Mouse (Mus musculus): Measurements from ENCODE around the gene Gucd1. TPM values are rescaled to one million over a fixed set of nuclear protein-coding genes. Genes with fewer than 3 reads are reported as not detected.
"Not testable (repeated sequence)": the region's sequence is repeated elsewhere in the genome, so short reads cannot be mapped to it uniquely, and the experiment has no call there.

Gene Gucd1
- total RNA-seq, 1 experiment: 11.5 TPM

DNA sequence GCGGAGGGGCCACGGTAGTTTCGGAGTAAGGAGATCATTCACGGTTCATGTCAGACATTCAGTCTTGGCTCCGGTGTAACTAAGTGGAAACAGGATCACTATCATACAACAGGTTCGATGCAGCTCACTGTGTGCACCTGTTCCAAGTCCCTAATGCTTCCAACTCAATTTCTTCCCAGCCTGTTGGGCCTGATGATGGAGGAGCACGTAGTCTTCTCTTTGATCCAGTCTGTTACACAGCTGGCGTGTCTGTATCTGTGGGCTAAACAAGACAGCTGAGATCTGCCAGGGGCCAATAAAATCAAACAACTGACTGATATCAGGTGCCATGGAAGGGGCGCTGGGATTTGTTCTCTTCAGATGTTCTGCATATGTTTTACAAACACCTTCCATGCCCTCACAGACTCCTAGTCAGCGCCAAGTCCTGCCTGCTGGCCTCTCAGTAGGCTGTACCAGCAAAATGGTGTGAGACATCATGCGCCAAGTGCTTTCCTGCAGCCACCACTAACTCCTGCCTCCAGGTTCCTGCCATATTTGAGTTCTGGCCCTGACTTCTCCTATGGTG is 34.8 kb downstream of the Gucd1 start:
- no peaks in the 10 kb centered on the region for H3K9me3 ChIP-seq (ENCODE audit: control insufficient read depth, insufficient read depth, low read depth, low read length)
- no peak overlapping the region for H3K27ac ChIP-seq (ENCODE audit: insufficient read depth, low read depth, low read length, poor library complexity, severe bottlenecking)
- no peaks in the 10 kb centered on the region for H3K36me3 ChIP-seq (ENCODE audit: control insufficient read depth, insufficient read depth, low read length, poor library complexity, severe bottlenecking)
- no peak for DNase-seq (ENCODE audit: low read depth, low spot score)
- TF ChIP-seq HCFC1 (IDR thresholded peaks at IDR 0.05; ENCODE audit: borderline replicate concordance, insufficient read depth, low read length): no peak
- no peak for TF ChIP-seq MAFK (IDR thresholded peaks at IDR 0.05; ENCODE audit: insufficient read depth, low read depth, low read length)
- TF ChIP-seq ZNF384 (IDR thresholded peaks at IDR 0.05; ENCODE audit: low read depth, low read length): no peak
- no peak for TF ChIP-seq CHD2 (IDR thresholded peaks at IDR 0.05; ENCODE audit: low read depth, low read length)
- no peak for TF ChIP-seq ZC3H11A (IDR thresholded peaks at IDR 0.05; ENCODE audit: borderline replicate concordance, low read depth, low read length)
- no peaks in the 10 kb centered on the region for H3K4me1 ChIP-seq (ENCODE audit: control insufficient read depth in 2 of 2, insufficient read depth in 2 of 2, low read length in 2 of 2, poor library complexity in 1 of 2)
- in situ Hi-C loops (cut with MboI; ENCODE audit: low sequenced_read_pairs in 2 of 2, unreplicated experiment in 2 of 2): no loop called here
- H3K9ac ChIP-seq (ENCODE audit: insufficient read depth, low read depth, low read length, poor library complexity, severe bottlenecking): no peak overlapping the region
- no peak overlapping the region for H3K4me3 ChIP-seq (ENCODE audit: insufficient read depth in 1 of 2, low read depth in 1 of 2, low read length in 2 of 2, poor library complexity in 1 of 2, severe bottlenecking in 1 of 2)

DNA sequence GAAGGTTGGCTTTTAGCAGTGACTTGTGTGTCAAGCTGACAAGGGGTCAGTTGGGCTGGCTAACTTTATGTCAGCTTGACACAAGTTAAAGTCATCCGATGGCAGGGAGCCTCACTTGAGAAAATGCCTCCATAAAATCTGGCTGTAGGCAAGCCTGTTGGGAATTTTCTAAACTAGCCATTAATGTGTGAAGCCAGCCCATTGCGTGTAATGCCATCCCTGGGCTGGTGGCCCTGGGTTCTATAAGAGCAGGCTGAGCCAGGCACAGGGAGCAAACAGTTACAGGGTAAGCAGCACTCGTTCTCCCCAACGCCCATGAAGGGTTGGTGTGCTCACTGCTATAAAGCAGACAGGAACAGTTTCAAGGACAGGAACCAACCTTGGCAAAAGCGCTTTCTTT is 35.5 kb downstream of the Gucd1 start:
- no peak for TF ChIP-seq MAFK (IDR thresholded peaks at IDR 0.05; ENCODE audit: insufficient read depth, low read depth, low read length)
- TF ChIP-seq HCFC1 (IDR thresholded peaks at IDR 0.05; ENCODE audit: borderline replicate concordance, insufficient read depth, low read length): no peak
- no peak for TF ChIP-seq ZNF384 (IDR thresholded peaks at IDR 0.05; ENCODE audit: low read depth, low read length)
- TF ChIP-seq ZC3H11A (IDR thresholded peaks at IDR 0.05; ENCODE audit: borderline replicate concordance, low read depth, low read length): no peak
- TF ChIP-seq CHD2 (IDR thresholded peaks at IDR 0.05; ENCODE audit: low read depth, low read length): no peak
- Histone ChIP-seq H3K9me3 (ENCODE audit: control insufficient read depth, insufficient read depth, low read depth, low read length) (no peaks in the 10 kb centered on the region), H3K4me1 (ENCODE audit: control insufficient read depth in 2 of 2, insufficient read depth in 2 of 2, low read length in 2 of 2, poor library complexity in 1 of 2) (no peaks in the 10 kb centered on the region), H3K36me3 (ENCODE audit: control insufficient read depth, insufficient read depth, low read length, poor library complexity, severe bottlenecking) (no peaks in the 10 kb centered on the region), H3K27ac (ENCODE audit: insufficient read depth, low read depth, low read length, poor library complexity, severe bottlenecking) (no peak overlapping the region), H3K4me3 (ENCODE audit: insufficient read depth in 1 of 2, low read depth in 1 of 2, low read length in 2 of 2, poor library complexity in 1 of 2, severe bottlenecking in 1 of 2) (no peak overlapping the region), H3K9ac (ENCODE audit: insufficient read depth, low read depth, low read length, poor library complexity, severe bottlenecking) (no peak overlapping the region)
- in situ Hi-C loops (cut with MboI; ENCODE audit: low sequenced_read_pairs in 2 of 2, unreplicated experiment in 2 of 2): no loop called here
- no peak for DNase-seq (ENCODE audit: low read depth, low spot score)

DNA sequence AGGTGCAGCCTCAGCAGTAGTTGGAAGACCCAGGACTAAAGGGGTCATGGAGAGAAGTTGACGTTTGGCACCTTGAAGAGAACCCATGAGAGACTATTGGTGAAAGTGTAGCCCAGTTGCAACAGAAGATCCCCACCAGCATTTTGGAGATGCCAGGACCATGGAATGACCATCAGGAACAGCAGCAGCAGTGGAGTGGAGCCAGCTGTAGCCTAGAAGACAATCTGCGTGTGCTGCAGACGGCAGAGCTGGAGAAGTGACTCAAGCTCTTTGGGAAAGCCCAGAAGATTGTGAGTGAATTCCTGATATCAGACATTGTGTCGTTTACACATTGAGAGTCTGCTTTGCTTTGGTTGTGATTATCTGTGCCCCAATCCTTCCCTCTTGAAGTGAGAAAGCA is 36.1 kb downstream of the Gucd1 start:
- no peak overlapping the region for H3K27ac ChIP-seq (ENCODE audit: insufficient read depth, low read depth, low read length, poor library complexity, severe bottlenecking)
- TF ChIP-seq ZC3H11A (IDR thresholded peaks at IDR 0.05; ENCODE audit: borderline replicate concordance, low read depth, low read length): no peak
- no peak for TF ChIP-seq MAFK (IDR thresholded peaks at IDR 0.05; ENCODE audit: insufficient read depth, low read depth, low read length)
- TF ChIP-seq CHD2 (IDR thresholded peaks at IDR 0.05; ENCODE audit: low read depth, low read length): no peak
- TF ChIP-seq HCFC1 (IDR thresholded peaks at IDR 0.05; ENCODE audit: borderline replicate concordance, insufficient read depth, low read length): no peak
- TF ChIP-seq ZNF384 (IDR thresholded peaks at IDR 0.05; ENCODE audit: low read depth, low read length): no peak
- H3K36me3 ChIP-seq (ENCODE audit: control insufficient read depth, insufficient read depth, low read length, poor library complexity, severe bottlenecking): no peaks in the 10 kb centered on the region
- H3K4me3 ChIP-seq (ENCODE audit: insufficient read depth in 1 of 2, low read depth in 1 of 2, low read length in 2 of 2, poor library complexity in 1 of 2, severe bottlenecking in 1 of 2): no peak overlapping the region
- H3K4me1 ChIP-seq (ENCODE audit: control insufficient read depth in 2 of 2, insufficient read depth in 2 of 2, low read length in 2 of 2, poor library complexity in 1 of 2): no peaks in the 10 kb centered on the region
- no peak overlapping the region for H3K9ac ChIP-seq (ENCODE audit: insufficient read depth, low read depth, low read length, poor library complexity, severe bottlenecking)
- no peaks in the 10 kb centered on the region for H3K9me3 ChIP-seq (ENCODE audit: control insufficient read depth, insufficient read depth, low read depth, low read length)
- no peak for DNase-seq (ENCODE audit: low read depth, low spot score)
- in situ Hi-C loops (cut with MboI; ENCODE audit: low sequenced_read_pairs in 2 of 2, unreplicated experiment in 2 of 2): no loop called here

DNA sequence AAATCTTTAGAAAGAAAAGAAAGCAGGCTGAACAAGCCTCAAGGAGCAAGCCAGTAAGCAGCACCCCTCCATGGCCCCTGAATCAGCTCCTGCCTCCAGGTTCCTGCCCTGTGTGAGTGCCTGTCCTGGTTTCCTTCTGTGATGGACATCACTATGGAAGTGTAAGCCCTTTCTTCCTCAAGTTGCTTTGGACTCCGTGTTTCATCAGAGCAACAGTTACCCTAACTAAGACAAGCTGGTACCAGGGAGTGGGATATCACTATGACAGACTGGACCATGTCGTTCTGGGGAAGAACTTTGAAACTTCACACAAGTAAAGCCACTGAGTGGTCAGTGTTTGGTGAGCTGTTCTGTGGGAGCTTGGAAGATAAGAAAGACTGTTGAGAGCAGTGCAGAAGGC is 37.8 kb downstream of the Gucd1 start:
- H3K4me1 ChIP-seq (ENCODE audit: control insufficient read depth in 2 of 2, insufficient read depth in 2 of 2, low read length in 2 of 2, poor library complexity in 1 of 2): no peaks in the 10 kb centered on the region
- no peak for TF ChIP-seq ZNF384 (IDR thresholded peaks at IDR 0.05; ENCODE audit: low read depth, low read length)
- TF ChIP-seq ZC3H11A (IDR thresholded peaks at IDR 0.05; ENCODE audit: borderline replicate concordance, low read depth, low read length): no peak
- TF ChIP-seq HCFC1 (IDR thresholded peaks at IDR 0.05; ENCODE audit: borderline replicate concordance, insufficient read depth, low read length): no peak
- no peak for TF ChIP-seq MAFK (IDR thresholded peaks at IDR 0.05; ENCODE audit: insufficient read depth, low read depth, low read length)
- no peak for TF ChIP-seq CHD2 (IDR thresholded peaks at IDR 0.05; ENCODE audit: low read depth, low read length)
- no peak overlapping the region for H3K4me3 ChIP-seq (ENCODE audit: insufficient read depth in 1 of 2, low read depth in 1 of 2, low read length in 2 of 2, poor library complexity in 1 of 2, severe bottlenecking in 1 of 2)
- in situ Hi-C loops (cut with MboI; ENCODE audit: low sequenced_read_pairs in 2 of 2, unreplicated experiment in 2 of 2): no loop called here
- no peaks in the 10 kb centered on the region for H3K36me3 ChIP-seq (ENCODE audit: control insufficient read depth, insufficient read depth, low read length, poor library complexity, severe bottlenecking)
- H3K27ac ChIP-seq (ENCODE audit: insufficient read depth, low read depth, low read length, poor library complexity, severe bottlenecking): no peak overlapping the region
- no peaks in the 10 kb centered on the region for H3K9me3 ChIP-seq (ENCODE audit: control insufficient read depth, insufficient read depth, low read depth, low read length)
- H3K9ac ChIP-seq (ENCODE audit: insufficient read depth, low read depth, low read length, poor library complexity, severe bottlenecking): no peak overlapping the region
- DNase-seq (ENCODE audit: low read depth, low spot score): no peak

DNA sequence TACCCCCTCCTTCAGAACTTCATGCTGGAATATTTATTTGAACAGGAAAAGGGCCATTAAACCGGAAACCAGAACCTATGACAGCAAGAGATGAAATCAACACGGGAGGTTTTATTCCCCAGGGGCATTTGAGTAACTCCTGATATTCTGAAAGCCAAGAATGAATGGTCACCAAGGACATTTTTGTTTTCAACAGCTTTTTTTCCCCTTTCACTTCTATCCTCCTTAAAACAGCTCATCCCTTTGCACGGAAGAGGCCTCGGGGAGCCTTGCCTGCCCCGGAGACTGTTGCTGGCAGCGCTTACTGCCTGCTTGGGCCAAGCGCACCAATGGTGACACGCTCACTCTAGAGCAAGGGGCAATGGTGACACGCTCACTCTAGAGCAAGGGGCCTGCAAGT is 40.7 kb downstream of the Gucd1 start:
- Histone ChIP-seq H3K9ac (ENCODE audit: insufficient read depth, low read depth, low read length, poor library complexity, severe bottlenecking) (no peak overlapping the region), H3K27ac (ENCODE audit: insufficient read depth, low read depth, low read length, poor library complexity, severe bottlenecking) (no peak overlapping the region), H3K4me1 (ENCODE audit: control insufficient read depth in 2 of 2, insufficient read depth in 2 of 2, low read length in 2 of 2, poor library complexity in 1 of 2) (0 out of 4 replicates have a peak, but pooled peaks cover 0 to 2% of the 10 kb centered on the region in 2 experiments), H3K9me3 (ENCODE audit: control insufficient read depth, insufficient read depth, low read depth, low read length) (no peaks in the 10 kb centered on the region), H3K36me3 (ENCODE audit: control insufficient read depth, insufficient read depth, low read length, poor library complexity, severe bottlenecking) (no peaks in the 10 kb centered on the region), H3K4me3 (ENCODE audit: insufficient read depth in 1 of 2, low read depth in 1 of 2, low read length in 2 of 2, poor library complexity in 1 of 2, severe bottlenecking in 1 of 2) (no peak overlapping the region)
- DNase-seq (ENCODE audit: low read depth, low spot score): no peak
- in situ Hi-C loops (cut with MboI; ENCODE audit: low sequenced_read_pairs in 2 of 2, unreplicated experiment in 2 of 2): no loop called here
- TF ChIP-seq ZC3H11A (IDR thresholded peaks at IDR 0.05; ENCODE audit: borderline replicate concordance, low read depth, low read length) (no peak), MAFK (IDR thresholded peaks at IDR 0.05; ENCODE audit: insufficient read depth, low read depth, low read length) (no peak), HCFC1 (IDR thresholded peaks at IDR 0.05; ENCODE audit: borderline replicate concordance, insufficient read depth, low read length) (no peak), ZNF384 (IDR thresholded peaks at IDR 0.05; ENCODE audit: low read depth, low read length) (no peak)

DNA sequence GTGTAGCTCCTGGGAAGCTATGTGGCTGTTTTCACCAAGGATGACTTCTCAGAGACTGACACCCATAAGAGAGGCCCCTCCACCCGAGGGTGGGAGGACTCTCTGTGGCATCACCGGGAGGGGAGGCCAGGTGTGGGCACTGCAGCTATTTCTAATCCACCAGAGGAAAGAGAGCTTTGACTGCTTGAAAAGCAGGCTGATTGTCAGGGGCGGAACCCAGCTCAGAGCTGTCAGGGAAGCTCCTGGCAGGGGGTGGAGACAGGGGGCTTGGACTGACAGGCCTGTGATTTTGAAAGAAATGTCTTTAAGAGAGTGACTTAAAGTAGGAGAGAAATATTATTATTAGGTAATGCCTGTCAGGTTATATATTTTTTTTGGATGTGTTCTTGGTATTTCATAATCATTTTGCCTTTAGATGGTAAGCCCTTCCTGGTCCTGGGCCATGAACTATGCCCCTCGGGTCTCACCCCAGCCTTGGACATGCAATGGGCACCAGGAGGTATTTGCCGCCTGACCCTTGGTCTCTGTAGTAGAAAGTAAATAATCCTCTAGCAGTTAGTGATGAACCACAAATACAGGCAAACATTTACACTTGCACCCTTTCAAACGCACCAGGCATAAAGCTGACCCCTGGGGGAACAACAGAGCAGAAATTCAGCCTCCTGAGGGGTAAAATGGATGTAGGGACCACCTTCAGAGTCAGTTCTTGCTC is 42.5 kb downstream of the Gucd1 start:
- DNase-seq (ENCODE audit: low read depth, low spot score); H3K27ac ChIP-seq (ENCODE audit: insufficient read depth, low read depth, low read length, poor library complexity, severe bottlenecking); in situ Hi-C loops (cut with MboI; ENCODE audit: low sequenced_read_pairs in 2 of 2, unreplicated experiment in 2 of 2); H3K4me1 ChIP-seq (ENCODE audit: control insufficient read depth in 2 of 2, insufficient read depth in 2 of 2, low read length in 2 of 2, poor library complexity in 1 of 2); H3K9ac ChIP-seq (ENCODE audit: insufficient read depth, low read depth, low read length, poor library complexity, severe bottlenecking); H3K36me3 ChIP-seq (ENCODE audit: control insufficient read depth, insufficient read depth, low read length, poor library complexity, severe bottlenecking); H3K4me3 ChIP-seq (ENCODE audit: insufficient read depth in 1 of 2, low read depth in 1 of 2, low read length in 2 of 2, poor library complexity in 1 of 2, severe bottlenecking in 1 of 2); H3K9me3 ChIP-seq (ENCODE audit: control insufficient read depth, insufficient read depth, low read depth, low read length): not testable (repeated sequence)
